Mouse (Mus musculus) ovary, postnatal 36 days (tissue): ENCODE measurements around the gene Cnpy4.
"Not testable (repeated sequence)": the region's sequence is repeated elsewhere in the genome, so short reads cannot be mapped to it uniquely, and the experiment has no call there.

Experiments
- DNase-seq: peaks from one replicate; pipeline ENCODE4 v3.0.0; 2022; ENCODE audit warnings: low spot score, mixed read lengths

Cnpy4 gene

GRCm38 (mm10) chr5:138202086-138202485 lies 14.8 kb downstream of the Cnpy4 start:
- DNase-seq, result no peak

GRCm38 (mm10) chr5:138207253-138207652 lies 20.0 kb downstream of the Cnpy4 start:
- DNase-seq, result no peak

GRCm38 (mm10) chr5:138207873-138208272 lies 20.6 kb downstream of the Cnpy4 start:
- DNase-seq, result no peak

- DNase-seq, result not testable (repeated sequence)
Observed at GRCm38 (mm10) chr5:138216632-138217031, 29.3 kb downstream of the Cnpy4 start.

DNA sequence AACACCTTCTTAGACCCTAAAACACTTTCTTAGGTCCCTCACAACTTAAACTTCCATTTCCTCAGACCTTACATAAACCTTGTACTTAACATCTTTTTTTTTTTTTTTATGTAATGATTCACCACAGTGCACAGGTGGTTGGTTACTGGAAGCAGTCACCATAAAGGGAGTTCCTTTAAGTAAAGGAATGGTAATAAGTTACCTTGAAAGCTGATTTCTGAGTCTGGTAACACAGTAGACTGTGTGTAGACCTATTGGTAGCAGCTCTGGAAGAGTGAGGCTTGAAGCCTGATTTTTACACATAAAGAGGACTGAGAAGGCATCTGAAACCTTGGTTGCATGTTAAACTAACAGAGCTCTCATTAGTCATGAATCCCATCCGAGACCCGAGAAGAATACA lies 32.6 kb downstream of the Cnpy4 start:
- no peak for DNase-seq

DNA sequence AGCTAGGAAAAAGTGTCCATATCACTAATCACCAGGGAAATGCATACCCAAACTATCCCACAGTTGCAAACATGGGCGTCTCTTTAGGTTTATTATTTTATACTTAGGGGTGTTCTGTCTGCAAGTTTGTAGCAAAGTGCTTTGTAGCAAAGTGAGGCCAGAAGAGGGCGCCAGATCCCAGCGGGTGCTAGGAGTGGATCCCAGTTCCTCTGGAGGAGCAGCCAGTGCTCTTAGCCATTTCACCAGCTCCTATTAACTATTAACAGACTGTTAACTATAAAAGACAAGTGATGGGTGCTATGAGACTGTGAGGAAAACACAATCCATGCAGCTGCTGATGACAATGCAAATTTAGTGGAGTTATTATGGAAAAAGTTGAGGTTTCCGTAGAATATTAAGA lies 34.8 kb downstream of the Cnpy4 start:
- peak; percentile 83 for DNase-seq

DNA sequence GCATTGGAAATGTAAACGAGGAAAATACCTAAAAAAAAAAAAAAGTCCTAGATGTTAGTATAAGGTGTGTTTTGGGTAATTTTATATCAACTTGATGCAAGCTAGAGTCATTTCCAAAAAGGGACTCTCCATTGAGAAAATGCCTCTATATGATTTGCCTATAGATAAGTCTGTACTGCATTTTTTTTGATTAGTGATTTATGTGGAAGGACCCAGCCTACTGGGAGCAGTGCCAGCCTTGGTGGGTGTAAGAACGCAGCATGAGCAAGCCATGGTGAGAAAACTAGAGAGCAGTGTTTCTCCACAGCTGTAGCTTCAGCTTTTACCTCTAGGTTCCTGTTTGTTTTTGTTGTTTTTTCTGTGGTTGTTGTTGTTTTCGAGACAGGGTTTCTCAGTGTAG lies 36.0 kb downstream of the Cnpy4 start:
- DNase-seq, result no peak

- DNase-seq, result no peak
Observed at GRCm38 (mm10) chr5:138225700-138226099, 38.4 kb downstream of the Cnpy4 start, which contains the start of gene Nxpe5. TSS of gene Nxpe5 (plus strand) at chr5:138225898.

- DNase-seq, result no peak
Observed at GRCm38 (mm10) chr5:138226491-138226890, 39.2 kb downstream of the Cnpy4 start.

DNA sequence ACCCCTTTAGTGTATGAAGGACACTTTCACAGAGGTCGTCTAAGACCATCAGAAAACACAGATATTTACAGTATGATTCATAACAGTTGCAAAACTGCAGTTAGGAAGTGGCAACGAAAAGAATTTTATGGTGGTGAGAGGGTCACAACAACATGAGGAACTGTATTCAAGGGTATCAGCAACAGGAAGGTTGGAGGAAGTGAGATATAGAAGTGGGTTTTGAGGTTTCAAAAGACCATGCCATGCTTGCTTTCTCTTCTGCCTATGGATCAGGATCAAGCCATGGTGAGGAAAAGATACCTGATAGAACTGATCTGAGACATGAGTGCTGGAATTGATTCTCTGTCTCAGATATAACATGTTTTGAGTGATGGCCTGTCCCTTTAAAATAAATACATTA lies 40.1 kb downstream of the Cnpy4 start:
- DNase-seq, result no peak

- no peak for DNase-seq
Observed at GRCm38 (mm10) chr5:138228026-138228425, 40.7 kb downstream of the Cnpy4 start.

- no peak for DNase-seq
Observed at GRCm38 (mm10) chr5:138229511-138229910, 42.2 kb downstream of the Cnpy4 start.

DNA sequence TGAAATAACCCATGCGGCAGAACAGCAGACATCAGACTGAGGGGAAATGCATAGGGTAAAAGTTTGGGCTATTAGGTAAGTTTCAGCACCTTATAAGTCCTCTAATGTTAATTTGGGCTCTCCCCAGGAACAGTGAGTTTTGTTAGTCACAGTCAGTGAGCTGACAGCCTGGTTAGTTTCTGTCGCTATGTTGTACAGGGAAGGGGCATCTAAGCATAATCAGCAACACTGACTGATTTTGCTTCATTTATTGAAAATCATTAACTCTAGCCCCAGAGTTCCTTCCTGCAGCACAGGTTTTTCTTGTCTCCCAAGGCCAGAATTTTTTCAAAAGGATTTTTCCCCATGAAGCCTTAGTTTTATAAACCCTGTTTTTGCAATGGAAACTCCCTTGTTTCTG lies 46.5 kb downstream of the Cnpy4 start:
- no peak for DNase-seq

- DNase-seq, result no peak
Observed at GRCm38 (mm10) chr5:138234224-138234623, 46.9 kb downstream of the Cnpy4 start.

DNA sequence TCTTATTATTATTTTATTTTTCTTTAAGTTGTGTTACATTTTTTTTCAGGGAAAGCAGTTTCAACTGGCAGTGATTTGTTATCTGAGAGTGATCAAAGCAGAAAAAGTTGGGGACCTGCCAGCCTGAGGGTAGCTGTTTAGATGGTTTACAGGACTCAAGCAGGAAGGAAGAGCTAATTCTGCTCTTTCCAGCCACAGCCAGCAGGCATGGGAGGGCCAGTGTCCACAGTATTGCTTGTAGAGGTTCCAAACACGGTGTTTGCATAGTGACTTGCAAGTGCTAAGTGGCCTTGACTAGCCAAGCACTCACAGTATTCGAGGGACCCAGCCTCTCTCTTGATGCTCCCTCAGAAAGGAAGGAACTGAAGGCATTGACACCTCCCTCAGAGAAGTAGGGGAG lies 54.2 kb downstream of the Cnpy4 start:
- DNase-seq, result no peak
